Mouse (Mus musculus): ENCODE measurements around the gene Rp2. TPM values are rescaled to one million over a fixed set of nuclear protein-coding genes. Genes with fewer than 3 reads are reported as not detected.
"Not testable (repeated sequence)": the region's sequence is repeated elsewhere in the genome, so short reads cannot be mapped to it uniquely, and the experiment has no call there.

Rp2 gene
- 10 to 100 TPM in 1 of 3 experiments, 1 to 10 TPM in 2; 7.2 to 16.9 (median 9.9) TPM for polyA plus RNA-seq (2017; shearing (Covaris generic))

DNA sequence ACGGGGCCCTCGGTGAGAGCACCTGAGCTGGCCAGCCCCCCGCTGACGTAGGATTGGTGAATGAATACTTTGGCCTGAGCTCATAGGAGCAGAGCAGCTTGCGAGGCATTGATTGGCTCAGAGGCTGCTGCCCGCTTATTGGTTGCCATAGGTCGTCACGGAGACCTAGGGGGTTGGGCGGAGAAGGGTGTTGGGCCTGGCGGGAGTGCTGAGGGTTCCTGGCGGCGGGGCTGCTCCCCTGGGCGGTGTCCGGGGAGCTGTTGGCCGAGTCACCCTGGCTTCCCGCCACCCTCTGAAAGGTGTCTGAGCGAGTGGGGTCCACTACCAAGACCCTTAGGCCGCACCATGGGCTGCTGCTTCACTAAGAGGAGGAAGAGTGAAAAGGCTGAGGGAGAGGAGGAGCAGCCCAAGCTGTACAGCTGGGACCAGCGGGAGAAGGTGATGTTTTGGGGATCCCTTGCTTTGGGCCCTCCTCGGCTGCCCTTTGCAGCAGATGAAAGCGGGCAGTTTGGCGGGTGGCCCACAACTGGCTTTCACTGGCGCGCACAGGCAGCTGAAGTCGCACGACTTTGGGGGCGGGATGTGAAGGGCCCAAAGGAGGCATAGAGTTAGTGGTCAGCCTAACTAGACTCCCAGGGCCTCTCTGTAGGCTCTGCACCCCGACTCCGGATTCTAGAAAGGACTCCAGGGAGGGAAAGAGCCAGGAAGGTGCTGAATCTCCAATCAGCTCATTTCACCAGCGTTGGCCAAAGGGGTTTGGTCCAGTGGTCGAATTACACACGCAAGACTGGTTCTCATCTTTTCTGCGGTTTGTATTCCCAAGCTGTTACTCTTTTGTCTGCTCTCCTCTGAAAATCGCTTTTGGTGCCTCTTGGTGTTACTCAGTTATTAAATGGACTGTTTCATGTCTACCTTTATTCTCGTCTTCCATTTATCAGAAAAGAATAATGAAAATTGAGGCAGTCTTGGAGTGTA, at the start of gene Rp2:
TSS of gene Rp2 (plus strand) at position 91 of the 975 bp plus-strand sequence.
- peak; percentile 100 for ATAC-seq

DNA sequence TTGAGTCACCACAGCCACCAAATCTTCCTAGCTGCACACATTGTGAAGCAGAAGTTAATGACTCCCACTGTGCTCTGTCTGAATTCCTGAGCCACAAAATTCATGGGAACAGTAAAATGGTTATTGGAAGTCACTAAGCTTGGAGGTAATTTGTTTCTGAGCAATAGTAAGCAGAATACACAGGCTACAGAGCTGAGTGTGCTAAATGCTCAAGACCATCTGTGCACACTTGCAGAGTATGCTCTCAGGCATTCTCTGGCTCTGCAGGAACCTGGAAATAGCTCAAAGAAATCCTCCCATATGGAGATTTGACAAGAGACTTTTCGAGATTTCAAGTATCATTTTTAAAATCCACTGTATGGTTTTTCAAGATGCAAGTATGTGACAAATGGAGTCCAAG, 31.5 kb upstream of the Rp2 start:
- ATAC-seq, result no peak

- ATAC-seq, result no peak
These were observed 28.6 kb upstream of the Rp2 start for GRCm38 (mm10) chrX:20335722-20336121.

GRCm38 (mm10) chrX:20344980-20345379, 19.3 kb upstream of the Rp2 start:
- no peak for ATAC-seq

DNA sequence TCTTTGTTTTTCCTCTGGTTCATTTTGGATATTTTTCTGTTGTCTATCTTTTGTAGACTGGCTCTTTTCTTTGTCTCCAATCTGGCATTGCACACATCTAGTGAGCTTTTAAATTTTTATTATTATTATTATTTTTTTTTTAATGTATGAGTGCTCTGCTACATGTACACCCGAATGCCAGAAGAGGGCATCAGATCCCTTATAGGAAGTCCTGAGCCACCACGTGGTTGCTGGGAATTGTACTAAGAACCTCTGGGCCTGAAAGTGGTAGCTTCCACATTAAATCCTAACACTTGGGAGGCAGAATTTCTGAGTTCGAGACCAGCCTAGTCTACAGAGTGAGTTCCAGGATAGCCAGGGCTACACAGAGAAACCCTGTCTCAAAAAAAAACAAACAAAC, 17.9 kb upstream of the Rp2 start:
- ATAC-seq, result no peak

- not testable (repeated sequence) for ATAC-seq
These were observed 14.0 kb upstream of the Rp2 start for GRCm38 (mm10) chrX:20350241-20350640.

DNA sequence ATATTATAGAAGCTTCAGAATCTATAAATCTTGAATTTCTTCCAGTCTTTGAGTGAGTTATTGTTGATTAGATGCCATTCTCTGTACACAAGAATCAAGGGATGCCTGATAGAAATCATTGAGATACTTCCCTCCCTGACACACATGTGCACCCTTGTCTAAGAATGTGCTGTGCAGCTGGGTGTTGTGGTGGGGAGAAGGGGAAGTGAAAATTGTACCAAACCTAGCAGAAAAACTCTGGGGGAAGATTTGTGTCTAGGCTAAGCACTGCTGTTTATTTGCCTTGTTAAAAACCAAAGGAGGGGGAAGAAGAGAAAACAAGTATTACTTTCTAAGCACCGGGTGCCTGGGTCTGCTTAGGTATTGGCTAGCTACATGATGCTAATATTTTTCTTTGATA, 9.0 kb upstream of the Rp2 start:
- no peak for ATAC-seq

DNA sequence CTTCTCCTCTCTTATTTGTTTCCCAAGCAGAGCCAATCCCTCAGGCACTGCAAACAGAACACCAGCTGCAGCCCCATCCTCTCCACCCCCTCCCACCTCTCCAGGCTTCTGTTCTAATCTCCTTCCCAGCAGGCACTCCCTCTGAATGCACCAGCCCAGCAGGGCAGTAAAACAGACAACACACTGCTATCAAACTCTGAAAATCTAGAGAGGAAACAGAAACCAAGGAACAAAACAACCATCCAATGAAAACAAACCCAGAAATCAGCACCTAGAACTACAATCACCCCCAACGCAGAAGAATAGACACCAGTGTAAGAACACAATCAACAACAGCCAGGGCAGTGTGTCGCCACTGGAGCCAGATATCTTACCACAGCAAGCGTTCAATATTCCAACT, 8.0 kb upstream of the Rp2 start:
- no peak for ATAC-seq

DNA sequence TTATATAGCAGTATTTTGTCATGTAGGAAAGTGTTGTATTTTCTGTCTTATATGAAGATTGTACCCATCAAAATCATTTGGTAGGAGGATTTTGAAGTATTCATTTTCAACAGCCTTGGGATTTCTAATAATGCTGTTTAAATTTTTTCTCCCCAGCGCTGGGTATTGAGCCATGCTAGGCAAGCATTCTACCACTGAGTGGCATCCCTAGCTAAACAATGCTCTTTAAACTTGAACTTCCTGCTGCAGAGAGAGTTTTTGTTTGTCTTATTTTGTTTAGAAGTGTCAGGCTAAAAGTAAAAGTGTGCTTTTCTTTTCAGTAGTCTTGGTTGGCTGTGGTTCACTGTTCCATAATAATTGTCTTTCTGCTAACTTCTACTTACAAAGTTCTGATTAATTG, 1.8 kb downstream of the Rp2 start:
- no peak for ATAC-seq

- no peak for ATAC-seq
These were observed 15.2 kb downstream of the Rp2 start for GRCm38 (mm10) chrX:20379347-20380014.

DNA sequence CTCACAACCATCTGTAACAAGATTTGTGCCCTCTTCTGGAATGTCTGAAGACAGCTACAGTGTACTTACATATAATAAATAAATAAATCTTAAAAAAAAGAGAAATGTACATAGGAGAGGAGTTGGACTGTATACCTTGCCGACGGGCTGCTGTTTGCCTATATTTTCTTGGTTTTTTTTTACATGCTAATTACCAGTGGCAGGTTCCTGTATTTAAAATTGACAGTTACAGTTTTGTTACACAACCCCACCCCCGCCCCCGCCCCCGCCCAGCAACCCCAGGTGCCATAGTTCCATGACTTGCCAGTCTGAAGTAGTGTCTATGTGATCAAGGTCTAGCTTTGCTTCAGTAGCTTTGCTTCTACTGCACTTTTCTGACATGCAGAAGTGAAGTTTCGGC, 18.0 kb downstream of the Rp2 start:
- no peak for ATAC-seq

- ATAC-seq, result no peak
These were observed 22.7 kb downstream of the Rp2 start for GRCm38 (mm10) chrX:20387006-20387405.

DNA sequence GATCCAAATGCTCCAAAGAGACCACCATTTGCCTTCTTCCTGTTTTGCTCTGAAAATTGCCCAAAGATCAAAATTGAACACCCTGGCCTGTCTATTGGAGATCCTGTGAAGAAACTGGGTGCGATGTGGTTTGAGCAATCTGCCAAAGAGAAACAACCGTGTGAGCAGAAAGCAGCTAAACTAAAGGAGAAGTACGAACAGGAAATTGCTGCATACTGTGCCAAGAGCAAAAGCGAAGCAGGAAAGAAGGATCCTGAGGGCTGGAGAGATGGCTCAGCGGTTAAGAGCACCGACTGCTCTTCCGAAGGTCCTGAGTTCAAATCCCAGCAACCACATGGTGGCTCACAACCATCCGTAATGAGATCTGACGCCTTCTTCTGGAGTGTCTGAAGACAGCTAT, 27.7 kb downstream of the Rp2 start:
- ATAC-seq, result not testable (repeated sequence)

- ATAC-seq, result no peak
These were observed 28.7 kb downstream of the Rp2 start for GRCm38 (mm10) chrX:20392942-20393341.

GRCm38 (mm10) chrX:20404068-20404467, 39.8 kb downstream of the Rp2 start:
- no peak for ATAC-seq

DNA sequence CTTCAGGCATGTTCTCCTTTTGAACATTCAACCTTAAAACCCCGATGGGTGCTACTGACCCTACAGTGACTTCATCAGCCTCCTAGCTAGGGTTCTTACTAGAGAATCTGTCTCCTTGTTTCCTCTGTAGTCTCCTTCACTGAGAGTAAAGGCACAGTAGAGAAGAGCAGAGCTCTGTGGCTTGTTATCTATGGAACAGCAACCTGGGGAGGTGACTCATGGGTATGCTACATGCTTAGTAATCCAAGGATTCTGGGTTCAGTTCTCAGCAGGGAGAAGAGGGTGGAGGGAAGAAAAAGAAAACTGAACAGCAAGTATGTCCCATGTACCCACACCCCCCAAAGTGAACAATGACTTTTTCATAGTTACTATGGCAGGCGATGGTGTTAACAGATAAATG, 42.6 kb downstream of the Rp2 start:
- ATAC-seq, result no peak

- no peak for ATAC-seq
These were observed 43.4 kb downstream of the Rp2 start for GRCm38 (mm10) chrX:20407676-20408075.

- no peak for ATAC-seq
These were observed 47.1 kb downstream of the Rp2 start for GRCm38 (mm10) chrX:20411382-20411781.

GRCm38 (mm10) chrX:20412221-20412620, 47.9 kb downstream of the Rp2 start:
- no peak for ATAC-seq

- ATAC-seq, result no peak
These were observed 50.8 kb downstream of the Rp2 start for GRCm38 (mm10) chrX:20414885-20415622.

DNA sequence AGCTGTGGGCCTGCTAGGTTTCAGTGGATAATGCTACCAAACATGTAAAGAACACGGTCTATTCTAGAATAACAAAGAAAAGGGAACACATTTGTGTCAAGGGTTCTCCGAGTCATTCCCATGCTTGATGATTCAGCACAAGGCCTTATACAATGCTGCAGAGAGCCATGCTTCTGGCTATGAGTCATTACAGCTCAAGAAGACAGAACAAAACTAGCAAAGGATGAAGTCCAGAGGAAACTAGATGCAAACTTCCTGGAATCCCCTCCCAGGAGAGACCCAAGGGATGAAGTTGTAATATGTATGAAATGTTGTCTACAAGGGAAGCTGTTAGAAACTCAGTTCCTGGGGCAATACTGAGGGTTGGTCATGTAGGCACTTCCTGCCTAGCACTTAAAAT, 54.2 kb downstream of the Rp2 start:
- ATAC-seq, result no peak

DNA sequence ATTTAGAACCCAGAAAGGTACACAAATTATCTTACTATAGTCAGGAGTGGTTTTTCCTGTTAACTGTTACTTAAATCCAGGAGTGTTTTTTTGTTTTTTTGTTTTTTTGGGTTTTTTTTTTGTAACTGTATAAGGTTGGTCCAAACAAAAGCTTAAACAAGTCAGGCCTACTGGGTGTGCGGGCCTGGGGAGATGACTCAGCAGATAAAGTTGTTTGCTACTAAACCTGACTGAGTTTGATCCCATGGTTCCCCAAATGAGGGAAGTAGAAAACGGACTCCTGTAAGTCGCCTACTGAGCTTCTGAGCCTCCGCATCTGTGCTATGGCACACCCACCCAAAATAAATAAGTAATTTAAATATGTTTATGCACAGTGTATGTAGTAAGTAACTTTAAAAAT, 55.3 kb downstream of the Rp2 start:
- ATAC-seq, result no peak
